Mouse (Mus musculus) cerebellum, adult 9-10 months (tissue): ENCODE results near the gene Casp4.

ENCODE experiments used
- DNase-seq: peaks from one replicate; pipeline ENCODE4 v3.0.0; 2022

Casp4 gene

DNA sequence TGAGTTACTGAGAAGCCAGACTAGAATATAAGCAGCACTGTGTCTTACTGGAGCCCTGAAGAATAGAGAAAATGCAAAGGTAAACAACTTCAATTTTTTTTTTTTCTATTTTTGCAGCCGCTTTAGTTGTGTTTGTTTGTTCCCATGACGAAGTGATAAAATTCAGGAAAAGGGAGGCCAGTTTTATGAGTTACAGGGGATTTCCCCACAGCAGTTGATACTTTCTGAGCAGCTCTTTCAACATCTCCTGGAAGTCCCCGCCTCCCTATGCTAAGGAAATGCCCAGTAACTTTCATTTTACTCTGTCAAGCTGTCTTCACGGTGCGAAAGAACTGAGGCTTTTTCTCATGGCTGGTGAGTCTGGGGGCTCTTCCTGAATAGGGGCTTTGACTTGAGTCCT is at the start of gene Casp4:
Gene Casp4 (plus strand): TSS at position 268 of the 400 bp plus-strand sequence.
- DNase-seq = no peak

DNA sequence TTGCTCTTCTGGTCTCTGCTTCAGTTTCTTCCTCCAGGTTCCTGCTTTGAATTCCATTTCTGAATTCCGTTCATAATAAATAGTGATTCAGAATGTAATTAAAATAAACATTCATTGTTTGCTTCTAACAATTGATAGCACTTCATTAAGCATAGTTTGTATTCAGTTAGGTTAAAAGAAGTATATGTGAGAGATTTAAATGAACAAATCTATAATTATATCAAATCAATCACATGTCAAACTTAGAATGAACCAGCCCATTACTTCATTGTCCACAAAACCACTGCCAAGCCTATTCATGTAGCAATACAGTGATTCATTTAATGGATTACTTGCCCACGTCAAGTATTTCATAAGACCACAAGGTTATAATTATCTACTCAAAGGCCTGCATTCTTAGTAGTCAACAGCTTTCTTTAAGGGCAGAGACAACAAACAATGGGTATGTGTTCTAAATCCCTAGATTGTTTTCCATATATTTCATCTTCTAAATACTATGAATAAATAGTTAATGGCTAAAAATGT is 44.6 kb upstream of the Casp4 start:
- DNase-seq = no peak

DNA sequence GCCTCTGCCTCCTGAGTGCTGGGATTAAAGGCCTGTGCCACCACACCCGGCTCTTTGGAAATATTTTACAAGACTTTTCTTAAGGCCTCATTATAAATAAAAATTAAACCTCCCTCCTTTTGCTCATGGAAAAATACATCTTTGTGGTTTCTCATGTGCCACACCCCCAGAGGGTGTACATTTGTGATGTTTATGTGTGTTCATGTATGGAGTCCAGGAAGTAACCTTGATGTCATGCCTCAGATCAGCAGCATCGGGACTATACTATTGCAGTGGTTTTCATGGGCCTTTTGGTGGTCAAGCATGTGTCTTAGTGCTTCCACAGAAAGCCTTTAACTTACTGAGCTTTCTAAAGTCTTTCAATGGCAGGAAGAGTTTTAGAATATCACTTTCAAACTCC is 38.4 kb upstream of the Casp4 start:
- no peak for DNase-seq

DNA sequence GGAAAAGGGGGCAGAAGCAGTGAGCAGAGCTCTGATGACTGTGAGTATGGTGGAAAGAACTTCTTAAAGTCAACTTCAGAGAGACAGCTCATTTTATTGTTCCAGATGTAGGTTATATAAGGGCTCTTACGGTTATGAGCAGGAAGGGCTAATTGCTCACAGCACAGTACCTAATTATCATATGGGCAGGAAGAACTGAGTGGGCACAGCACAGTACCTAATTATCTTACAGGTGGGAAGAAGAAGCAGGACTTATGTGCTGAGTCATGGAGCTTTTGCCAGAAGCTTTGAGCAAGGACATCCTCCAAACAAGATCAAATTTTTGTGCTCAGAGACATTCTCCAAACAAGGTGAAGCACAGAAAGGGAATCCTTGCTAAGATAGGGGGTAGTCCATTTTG is 37.7 kb upstream of the Casp4 start:
- DNase-seq = no peak

GRCm38 (mm10) chr9:5271334-5271845 is 37.2 kb upstream of the Casp4 start:
- DNase-seq = no peak

GRCm38 (mm10) chr9:5286071-5286470 is 22.6 kb upstream of the Casp4 start:
- no peak for DNase-seq

- DNase-seq = no peak
Measured at GRCm38 (mm10) chr9:5286597-5286996, 22.0 kb upstream of the Casp4 start.

- no peak for DNase-seq
Measured at GRCm38 (mm10) chr9:5296354-5297237, 12.0 kb upstream of the Casp4 start.

GRCm38 (mm10) chr9:5298329-5299131 is 10.1 kb upstream of the Casp4 start, which contains the start of gene Casp1:
TSS of gene Casp1 (plus strand) at chr9:5298517.
- DNase-seq = no peak

DNA sequence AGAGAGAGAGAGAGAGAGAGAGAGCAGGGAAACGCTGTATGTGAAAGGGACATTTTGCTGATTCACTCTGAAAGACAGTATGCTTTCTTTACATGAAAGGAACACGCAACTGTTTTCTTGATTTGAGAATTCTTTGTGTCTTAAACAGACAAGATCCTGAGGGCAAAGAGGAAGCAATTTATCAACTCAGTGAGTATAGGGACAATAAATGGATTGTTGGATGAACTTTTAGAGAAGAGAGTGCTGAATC is 9.6 kb upstream of the Casp4 start:
- no peak for DNase-seq

DNA sequence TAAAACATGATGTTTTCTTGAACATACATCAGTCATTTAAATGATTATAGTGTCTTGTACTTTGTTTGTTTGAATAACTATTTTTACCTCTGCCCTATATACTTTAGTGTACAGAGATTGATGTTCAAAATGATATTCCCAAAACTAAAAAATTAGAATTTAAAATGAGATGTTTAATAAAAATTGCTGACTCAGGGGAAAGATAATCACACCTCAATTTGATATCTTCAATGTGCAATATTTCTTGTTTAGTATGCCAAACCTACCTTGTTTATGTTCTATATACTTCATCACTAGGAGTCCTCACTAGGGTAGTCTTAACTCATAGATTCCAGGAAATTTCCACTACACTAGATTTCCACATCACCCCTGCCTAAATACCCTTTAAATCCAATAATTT is 1.5 kb downstream of the Casp4 start:
- DNase-seq = no peak

DNA sequence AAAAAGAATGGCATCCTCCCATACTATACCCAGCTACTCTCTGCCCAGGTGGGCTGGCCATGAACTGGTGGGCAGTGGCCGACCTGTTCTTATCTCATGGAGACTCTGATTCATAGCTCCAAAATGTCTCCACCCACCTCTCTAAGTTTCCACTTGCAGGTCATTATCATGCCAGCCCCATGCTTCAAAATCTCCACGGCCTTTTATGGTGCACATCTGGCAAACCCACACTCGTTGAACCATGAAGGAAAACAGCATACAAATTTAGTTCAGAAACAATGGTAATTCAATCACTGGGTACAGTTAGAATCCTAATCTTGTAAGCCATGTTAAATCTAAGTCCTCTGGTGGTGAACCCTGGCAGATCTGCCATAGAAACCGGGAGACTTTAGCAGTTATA is 2.8 kb downstream of the Casp4 start:
- DNase-seq = no peak

DNA sequence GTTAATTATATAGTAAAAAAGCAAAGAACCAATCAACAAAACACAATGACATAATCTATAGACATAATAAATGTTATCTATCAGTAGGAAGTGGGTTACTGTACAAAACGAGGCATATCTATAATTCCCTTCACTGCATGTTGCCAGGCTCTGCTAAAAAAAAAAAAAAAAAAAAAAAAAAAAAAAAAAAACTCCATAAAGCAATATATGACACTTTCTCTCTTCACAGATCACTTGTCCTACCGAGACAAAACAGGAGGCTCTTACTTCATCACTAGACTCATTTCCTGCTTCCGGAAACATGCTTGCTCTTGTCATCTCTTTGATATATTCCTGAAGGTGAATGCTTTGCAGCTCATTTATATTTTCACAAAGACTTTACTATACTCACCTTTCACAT is 19.6 kb downstream of the Casp4 start:
- DNase-seq = no peak

GRCm38 (mm10) chr9:5332441-5332840 is 23.8 kb downstream of the Casp4 start:
- DNase-seq = no peak

- no peak for DNase-seq
Measured at GRCm38 (mm10) chr9:5333422-5333821, 24.8 kb downstream of the Casp4 start.

DNA sequence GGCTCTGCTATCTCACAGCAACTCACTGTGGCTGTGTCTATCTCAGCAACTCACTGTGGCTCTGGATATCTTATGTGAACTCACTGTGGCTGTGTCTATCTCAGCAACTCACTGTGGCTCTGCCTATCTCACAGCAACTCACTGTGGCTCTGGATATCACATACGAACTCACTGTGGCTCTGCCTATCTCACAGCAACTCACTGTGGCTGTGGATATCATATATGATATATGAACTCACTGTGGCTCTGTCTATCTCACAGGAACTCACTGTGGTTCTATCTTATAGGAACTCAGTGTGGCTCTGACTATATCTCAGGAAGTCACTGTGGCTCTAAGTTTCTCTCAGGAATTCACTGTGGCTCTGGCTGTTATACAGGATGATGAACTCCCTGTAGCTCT is 34.5 kb downstream of the Casp4 start:
- DNase-seq = no peak

GRCm38 (mm10) chr9:5344090-5344489 is 35.5 kb downstream of the Casp4 start:
- no peak for DNase-seq

DNA sequence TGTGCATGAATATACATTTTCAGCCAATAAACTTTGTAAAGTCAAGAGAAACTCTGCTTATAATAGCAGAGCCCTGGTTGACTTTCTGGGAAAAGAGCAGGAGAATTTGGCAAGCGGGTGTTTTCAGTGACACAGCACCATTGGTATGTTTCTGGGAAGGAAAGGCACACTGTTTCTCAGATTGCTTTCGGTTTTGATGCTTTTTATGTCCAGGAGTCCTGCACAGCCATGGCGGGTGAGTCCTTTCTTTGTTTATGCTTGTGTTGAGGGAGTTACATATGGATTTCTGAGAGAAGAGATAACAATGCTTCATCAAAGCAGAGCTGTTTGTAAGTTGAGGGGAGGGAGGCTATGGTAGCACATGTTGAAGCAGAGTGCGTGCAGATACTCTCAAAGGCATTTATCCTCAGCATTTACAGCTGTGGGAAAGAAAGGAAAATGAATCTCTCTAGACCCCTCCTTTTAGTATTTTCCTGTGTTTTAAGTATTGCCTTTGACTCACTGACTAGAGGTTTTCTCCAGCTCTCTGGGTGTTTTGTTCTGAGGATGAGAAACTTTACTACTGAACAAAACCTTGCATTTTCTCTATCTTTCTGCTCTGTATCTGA is 36.8 kb downstream of the Casp4 start, which contains the start of gene Casp12:
Gene Casp12 (plus strand): TSS at position 140 of the 608 bp plus-strand sequence.
- no peak for DNase-seq

GRCm38 (mm10) chr9:5347381-5347780 is 38.8 kb downstream of the Casp4 start:
- no peak for DNase-seq

DNA sequence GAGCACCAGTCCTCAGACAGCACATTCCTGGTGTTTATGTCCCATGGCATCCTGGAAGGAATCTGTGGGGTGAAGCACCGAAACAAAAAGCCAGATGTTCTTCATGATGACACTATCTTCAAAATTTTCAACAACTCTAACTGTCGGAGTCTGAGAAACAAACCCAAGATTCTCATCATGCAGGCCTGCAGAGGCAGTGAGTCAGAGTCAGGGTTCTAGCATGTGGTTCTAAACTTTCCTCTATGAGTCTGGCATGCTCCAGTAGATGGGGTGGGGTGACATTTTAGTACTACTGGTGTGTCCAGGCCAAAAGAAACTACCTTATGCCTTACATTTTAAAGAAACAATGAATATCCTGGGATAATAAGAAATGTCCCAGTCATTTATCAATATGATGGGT is 45.0 kb downstream of the Casp4 start:
- DNase-seq = no peak

- no peak for DNase-seq
Measured at GRCm38 (mm10) chr9:5356801-5357200, 48.2 kb downstream of the Casp4 start.
